Mouse (Mus musculus) MEL (cell line): ENCODE results near the gene 2010300C02Rik.

Experiments used
- CHD1 ChIP-seq: IDR thresholded peaks from 2 replicates; pipeline ENCODE4 v1.6.1; 2012; ENCODE audit warnings: low read depth, mild to moderate bottlenecking, inconsistent platforms, low read length, improper control_type of control experiment
- CTCF ChIP-seq, 3 experiments: IDR thresholded peaks in 2 of 3; conservative IDR thresholded peaks in 1 of 3; 2 replicates each; pipeline ENCODE4 v1.5.1; 2011 to 2012; ENCODE audit warnings: low read length in 3 of 3, low read depth in 2 of 3, mild to moderate bottlenecking in 2 of 3, improper control_type of control experiment in 1 of 3, inconsistent platforms in 1 of 3, mixed read lengths in 1 of 3, moderate library complexity in 1 of 3; ENCODE audit not compliant: control insufficient read depth in 1 of 3, insufficient read depth in 1 of 3, poor library complexity in 1 of 3, severe bottlenecking in 1 of 3
- EP300 ChIP-seq, 2 experiments: IDR thresholded peaks; 2 replicates each; pipeline ENCODE4 v1.6.1; 2011; ENCODE audit warnings: improper control_type of control experiment in 2 of 2, low read length in 2 of 2, low read depth in 1 of 2, mild to moderate bottlenecking in 1 of 2
- KAT2A ChIP-seq: conservative IDR thresholded peaks from 2 replicates; pipeline ENCODE4 v1.6.1; 2012; ENCODE audit warnings: low read depth, low read length, improper control_type of control experiment, inconsistent platforms
- MYC ChIP-seq: IDR thresholded peaks from 2 replicates; pipeline ENCODE4 v1.6.1; 2011; ENCODE audit warnings: low read depth, mild to moderate bottlenecking, low read length, improper control_type of control experiment, moderate library complexity
- POLR2A ChIP-seq, 2 experiments: IDR thresholded peaks; 2 replicates each; pipeline ENCODE4 v1.6.1; 2011 to 2012; ENCODE audit warnings: low read length in 2 of 2, mild to moderate bottlenecking in 2 of 2, control low read depth in 1 of 2, improper control_type of control experiment in 1 of 2, low read depth in 1 of 2, moderate library complexity in 1 of 2; ENCODE audit not compliant: control insufficient read depth in 1 of 2, insufficient read depth in 1 of 2, poor library complexity in 1 of 2

- TF ChIP-seq CTCF (IDR thresholded peaks at IDR 0.05 in 2 of 3, conservative IDR thresholded peaks at IDR 0.05 in 1 of 3; ENCODE audit: control insufficient read depth in 1 of 3, insufficient read depth in 1 of 3, low read depth in 2 of 3, low read length in 3 of 3, poor library complexity in 1 of 3, severe bottlenecking in 1 of 3): no peak
- TF ChIP-seq CHD1: no peak
- no peak for TF ChIP-seq MYC
- TF ChIP-seq EP300 (IDR thresholded peaks at IDR 0.05; ENCODE audit: low read depth in 1 of 2, low read length in 2 of 2): no peak
- TF ChIP-seq KAT2A: no peak
- no peak for TF ChIP-seq POLR2A (IDR thresholded peaks at IDR 0.05; ENCODE audit: control insufficient read depth in 1 of 2, insufficient read depth in 1 of 2, low read depth in 1 of 2, low read length in 2 of 2, poor library complexity in 1 of 2)
These were observed 90.0 kb downstream of the 2010300C02Rik start for GRCm38 (mm10) chr1:37629876-37630275.
